Mouse (Mus musculus): ENCODE measurements at regions not wholly inside any gene's neighbourhood (a gene's known extent, or its start where the extent isn't known, plus 50 kb on each side); places are given as distances from the start of the nearest gene placed in this dataset.

DNA sequence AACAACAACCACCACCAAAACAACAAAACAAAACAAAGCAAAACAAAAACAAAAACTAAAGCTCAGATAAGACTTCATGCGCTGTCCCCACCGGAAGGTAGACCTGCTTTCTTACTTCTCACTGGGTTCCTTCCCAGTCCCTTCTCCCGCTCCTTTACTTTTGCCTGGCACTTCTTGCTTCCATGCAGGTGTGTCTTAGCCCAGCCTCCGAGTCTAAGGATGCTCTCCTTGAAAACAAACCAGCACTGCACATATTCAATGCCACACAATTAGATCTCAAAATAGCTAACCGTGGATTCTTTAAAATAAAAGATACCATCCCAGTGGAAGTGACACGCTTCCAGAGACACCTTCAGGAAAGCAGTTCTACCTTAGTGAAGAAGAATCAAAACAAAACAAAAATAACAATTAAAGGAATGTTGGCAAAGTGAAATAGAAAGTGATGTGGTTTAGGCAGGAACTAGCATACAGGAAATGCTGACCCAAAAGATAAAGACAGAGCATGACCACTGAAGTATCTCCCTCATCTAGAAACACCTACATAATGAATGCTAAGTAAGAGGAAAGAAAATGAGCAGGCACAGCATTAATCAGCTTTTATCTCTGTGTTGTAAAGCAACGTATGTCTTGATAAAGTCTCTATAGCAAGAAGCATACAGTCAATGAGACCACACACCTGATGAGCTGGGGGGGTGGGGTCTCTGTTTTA is 358.5 kb upstream of the Id2 start:
- H3K9me3 ChIP-seq = no peaks in the 10 kb centered on the region
- no peak for ATAC-seq (ENCODE audit: low read depth)
- H3K4me1 ChIP-seq (replicated peaks) = 0 out of 2 replicates have a peak, but pooled peaks cover 6% of the 10 kb centered on the region
- H3K27ac ChIP-seq (replicated peaks) = no peak overlapping the region
- no peak overlapping the region for H3K4me3 ChIP-seq
- no peak overlapping the region for H3K9ac ChIP-seq
- H3K36me3 ChIP-seq = no peaks in the 10 kb centered on the region
- no peak overlapping the region for H3K4me2 ChIP-seq
- WGBS = 94% methylated on average over 7 of the region's 7 CpGs
- no peaks in the 10 kb centered on the region for H3K27me3 ChIP-seq

DNA sequence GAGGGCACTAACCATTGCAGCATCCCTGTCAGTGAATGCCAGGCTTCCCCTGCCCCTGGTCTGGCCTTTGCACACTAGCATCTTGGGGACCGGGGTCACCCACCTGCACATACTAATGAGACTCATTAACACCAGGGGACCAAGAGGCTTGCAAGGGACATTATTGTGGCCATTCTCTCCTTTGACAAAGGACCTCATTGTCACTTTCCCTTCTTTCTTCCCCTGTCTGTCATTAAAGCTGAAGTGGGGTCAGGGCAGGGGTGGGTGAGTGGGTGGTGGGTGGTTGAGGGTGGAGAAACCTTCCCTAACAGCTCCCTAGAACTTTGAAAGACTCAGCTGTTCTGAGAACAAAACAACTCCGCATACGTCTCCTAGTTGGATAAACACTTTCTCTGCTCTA is 356.4 kb upstream of the Id2 start:
- no peak overlapping the region for H3K27ac ChIP-seq (replicated peaks)
- 0 out of 2 replicates have a peak, but pooled peaks cover 6% of the 10 kb centered on the region for H3K4me1 ChIP-seq (replicated peaks)
- H3K27me3 ChIP-seq = no peaks in the 10 kb centered on the region
- 11% methylated on average over 3 of the region's 3 CpGs for WGBS
- H3K9me3 ChIP-seq = no peaks in the 10 kb centered on the region
- ATAC-seq (ENCODE audit: low read depth) = no peak
- no peak overlapping the region for H3K4me3 ChIP-seq
- no peak overlapping the region for H3K9ac ChIP-seq
- no peak overlapping the region for H3K4me2 ChIP-seq
- H3K36me3 ChIP-seq = no peaks in the 10 kb centered on the region

DNA sequence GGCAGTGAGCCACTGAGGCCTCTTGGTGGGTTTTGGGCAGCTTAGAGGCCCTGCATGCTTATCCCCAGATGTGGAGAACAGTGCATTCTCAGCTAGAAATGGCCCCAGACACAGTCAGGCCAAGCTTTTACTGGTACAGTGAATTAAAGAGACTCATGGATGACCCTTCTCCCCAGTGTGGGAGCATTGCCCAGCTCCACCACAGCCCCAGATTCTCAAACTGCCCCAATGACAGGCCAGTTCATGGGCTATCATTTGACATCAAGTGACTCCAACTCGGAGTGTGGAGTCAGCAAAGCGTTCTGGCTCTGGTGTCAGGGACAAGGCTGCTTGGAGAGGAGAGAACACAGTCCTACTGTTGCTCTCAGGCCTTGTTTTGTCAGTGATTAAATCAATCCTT is 354.2 kb upstream of the Id2 start:
- ATAC-seq (ENCODE audit: low read depth) = no peak
- WGBS = 82% methylated on average over 2 of the region's 2 CpGs
- H3K9me3 ChIP-seq = no peaks in the 10 kb centered on the region

DNA sequence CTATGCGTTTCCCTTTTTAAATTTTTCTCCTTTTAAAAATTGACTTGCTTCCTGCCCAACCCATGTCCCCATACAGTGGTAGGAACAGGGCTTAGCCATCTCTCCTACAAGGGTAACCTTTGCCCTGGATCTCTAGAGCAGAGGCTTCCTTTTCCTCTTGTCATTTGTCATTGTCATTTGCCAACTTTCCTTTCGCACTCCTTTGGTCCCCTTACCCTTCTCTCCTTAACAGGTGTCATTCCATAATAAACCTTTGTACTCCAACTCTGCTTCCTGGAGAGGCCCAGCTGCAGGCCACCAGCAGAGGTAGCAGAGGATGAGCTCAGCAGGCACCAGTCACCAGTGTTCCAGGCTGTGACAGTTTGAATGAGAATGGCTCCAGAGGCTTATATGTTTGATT is 347.4 kb upstream of the Id2 start:
- H3K9ac ChIP-seq = no peak overlapping the region
- ATAC-seq (ENCODE audit: low read depth) = no peak
- no peak overlapping the region for H3K4me2 ChIP-seq
- no peaks in the 10 kb centered on the region for H3K9me3 ChIP-seq
- H3K36me3 ChIP-seq = no peaks in the 10 kb centered on the region
- 68% methylated on average over 2 of the region's 2 CpGs for WGBS
- H3K27me3 ChIP-seq = no peaks in the 10 kb centered on the region
- no peaks in the 10 kb centered on the region for H3K4me1 ChIP-seq (replicated peaks)
- no peak overlapping the region for H3K4me3 ChIP-seq
- no peak overlapping the region for H3K27ac ChIP-seq (replicated peaks)

More for the DNA sequence above, 354.2 kb upstream of the Id2 start:
- no peak overlapping the region for H3K27ac ChIP-seq (replicated peaks)
- H3K9ac ChIP-seq = no peak overlapping the region
- H3K4me2 ChIP-seq = no peak overlapping the region
- no peaks in the 10 kb centered on the region for H3K27me3 ChIP-seq
- 0 out of 2 replicates have a peak, but pooled peaks cover 6% of the 10 kb centered on the region for H3K4me1 ChIP-seq (replicated peaks)
- H3K4me3 ChIP-seq = no peak overlapping the region
- no peaks in the 10 kb centered on the region for H3K36me3 ChIP-seq

DNA sequence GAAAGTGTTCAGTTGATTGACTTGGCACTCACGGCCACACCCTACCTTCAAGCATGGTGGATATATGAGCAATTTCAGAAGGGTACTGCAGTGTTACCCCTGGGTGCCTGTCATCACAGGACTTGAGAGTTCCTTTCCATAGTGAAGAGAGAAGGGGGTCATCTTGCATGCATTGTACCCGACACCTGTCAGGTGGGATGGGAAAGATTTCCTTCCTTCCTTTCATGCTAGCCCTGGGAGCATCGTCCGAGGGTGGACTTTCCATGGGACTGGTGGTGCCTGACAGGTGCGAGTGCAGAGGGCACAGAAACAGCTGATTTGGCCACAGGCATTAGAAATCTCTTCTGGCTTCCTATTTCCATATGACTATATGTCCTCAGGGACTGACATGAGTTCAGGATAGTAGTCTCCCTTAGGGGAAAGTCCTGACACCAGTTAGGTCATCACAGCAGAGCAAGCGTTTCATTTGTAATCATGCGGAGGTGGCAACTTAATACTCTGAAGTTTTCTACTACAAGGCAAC is 342.1 kb upstream of the Id2 start:
- 93% methylated on average over 7 of the region's 7 CpGs for WGBS
- Histone ChIP-seq H3K9me3 (no peaks in the 10 kb centered on the region), H3K9ac (no peak overlapping the region), H3K4me1 (replicated peaks) (no peaks in the 10 kb centered on the region; the same call in 1 of the 2 replicates), H3K27me3 (no peaks in the 10 kb centered on the region), H3K27ac (replicated peaks) (no peak overlapping the region), H3K4me2 (no peak overlapping the region), H3K36me3 (no peaks in the 10 kb centered on the region), H3K4me3 (no peak overlapping the region)
- no peak for ATAC-seq (ENCODE audit: low read depth)

DNA sequence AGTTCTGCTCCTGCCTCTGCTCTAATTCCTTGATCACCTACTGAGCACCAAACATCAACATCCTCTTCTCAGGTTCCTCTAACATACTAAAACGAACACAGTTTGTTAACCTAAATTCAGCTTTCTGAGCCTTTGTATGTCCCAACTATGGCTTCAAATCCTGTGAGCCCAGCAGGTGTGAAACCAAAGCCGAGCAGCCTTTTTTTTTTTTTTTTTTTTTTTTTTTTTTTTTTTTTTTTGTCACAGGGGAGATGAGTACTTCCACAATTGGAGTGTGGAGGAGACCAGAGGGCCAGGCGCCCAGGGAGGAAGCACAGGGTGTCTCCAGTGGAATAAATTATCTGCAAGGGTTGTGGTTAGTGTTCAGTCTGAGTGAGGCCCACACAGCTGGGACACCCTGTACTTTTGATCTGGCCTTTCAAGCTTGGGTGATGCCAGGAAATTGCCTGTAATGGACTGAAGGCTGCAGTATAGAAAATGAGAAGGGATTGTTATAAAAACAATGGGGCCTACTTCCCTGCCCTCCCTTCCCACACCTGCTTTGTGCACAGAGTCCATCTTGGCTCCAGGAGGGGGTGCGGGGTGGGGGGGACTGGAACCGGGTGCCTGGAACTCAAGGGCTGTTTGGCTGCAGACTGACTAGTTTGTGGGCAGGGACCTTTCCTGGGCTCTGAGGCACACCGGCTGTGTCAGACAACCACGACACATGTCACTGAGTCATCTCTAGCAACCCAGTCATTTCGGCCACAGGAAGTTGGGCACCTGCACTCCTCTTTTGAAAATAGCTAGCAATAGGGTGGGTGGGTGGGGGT is 341.5 kb upstream of the Id2 start:
- Histone ChIP-seq H3K4me1 (replicated peaks) (no peaks in the 10 kb centered on the region; the same call in 1 of the 2 replicates), H3K9me3 (no peaks in the 10 kb centered on the region), H3K4me2 (no peak overlapping the region), H3K9ac (no peak overlapping the region), H3K27me3 (no peaks in the 10 kb centered on the region), H3K4me3 (no peak overlapping the region), H3K36me3 (no peaks in the 10 kb centered on the region), H3K27ac (replicated peaks) (no peak overlapping the region)
- ATAC-seq (ENCODE audit: low read depth) = no peak
- WGBS = 42% methylated on average over 8 of the region's 8 CpGs

DNA sequence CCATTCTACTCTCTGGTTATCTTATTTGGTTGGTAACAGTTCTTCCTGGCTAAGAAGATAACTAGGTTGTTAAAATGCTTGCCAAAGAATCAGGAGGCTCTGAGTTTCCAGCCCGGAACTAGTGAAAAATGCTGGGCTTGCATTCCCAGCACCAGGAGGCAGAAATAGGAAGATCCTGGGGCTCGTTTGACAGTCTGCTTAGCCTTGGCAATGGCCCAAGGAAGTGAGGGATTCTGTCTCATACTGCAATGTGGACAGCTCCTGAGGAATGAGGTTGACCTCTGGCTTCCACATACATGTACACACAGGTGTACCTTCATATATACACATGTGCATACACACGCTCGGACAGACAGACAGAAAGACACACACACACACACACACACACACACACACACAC is 340.6 kb upstream of the Id2 start:
- H3K4me2 ChIP-seq = no peak overlapping the region
- no peak for ATAC-seq (ENCODE audit: low read depth)
- no peaks in the 10 kb centered on the region; the same call in 1 of the 2 replicates for H3K4me1 ChIP-seq (replicated peaks)
- no peaks in the 10 kb centered on the region for H3K27me3 ChIP-seq
- no peak overlapping the region for H3K9ac ChIP-seq
- no peaks in the 10 kb centered on the region for H3K9me3 ChIP-seq
- no peak overlapping the region for H3K27ac ChIP-seq (replicated peaks)
- no peak overlapping the region for H3K4me3 ChIP-seq
- 66% methylated on average over 4 of the region's 4 CpGs for WGBS
- H3K36me3 ChIP-seq = no peaks in the 10 kb centered on the region

DNA sequence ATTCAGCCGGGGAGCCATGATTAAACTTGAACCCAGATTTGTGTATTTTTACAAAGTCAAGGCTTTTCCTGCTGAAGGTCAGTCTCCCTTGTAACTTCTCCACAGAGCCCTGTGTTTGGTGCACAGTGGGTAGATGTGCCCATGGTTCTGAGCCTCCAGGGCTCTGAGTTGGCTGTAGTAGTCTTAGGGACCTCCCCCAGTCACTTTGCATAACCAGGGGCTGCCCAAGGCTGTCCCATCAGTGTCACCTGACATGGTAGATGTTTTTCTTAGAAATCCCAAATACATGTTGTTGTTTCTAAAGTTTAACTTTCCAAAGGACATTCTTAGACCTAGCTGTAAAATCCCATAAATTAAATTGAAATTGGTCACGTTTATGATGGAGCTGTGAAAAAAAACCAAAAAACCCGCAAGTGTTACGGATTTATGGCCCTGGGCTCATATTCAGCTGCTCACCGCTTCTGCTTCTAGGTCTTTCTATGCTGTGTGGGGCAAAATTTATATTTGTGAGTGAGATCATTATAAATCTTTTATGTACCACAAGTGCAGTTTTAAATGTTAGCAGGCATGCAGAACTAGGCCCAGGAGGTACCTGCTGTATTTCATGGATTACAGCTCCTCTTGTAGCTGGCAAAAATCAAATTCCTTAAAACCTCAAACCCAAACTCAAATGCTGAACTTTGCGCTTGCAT is 339.4 kb upstream of the Id2 start:
- Histone ChIP-seq H3K27me3 (no peaks in the 10 kb centered on the region), H3K27ac (replicated peaks) (no peak overlapping the region), H3K4me3 (no peak overlapping the region), H3K4me2 (no peak overlapping the region), H3K4me1 (replicated peaks) (no peaks in the 10 kb centered on the region; the same call in 1 of the 2 replicates), H3K9ac (no peak overlapping the region), H3K9me3 (no peaks in the 10 kb centered on the region), H3K36me3 (no peaks in the 10 kb centered on the region)
- no peak for ATAC-seq (ENCODE audit: low read depth)
- 73% methylated on average over 6 of the region's 6 CpGs for WGBS

DNA sequence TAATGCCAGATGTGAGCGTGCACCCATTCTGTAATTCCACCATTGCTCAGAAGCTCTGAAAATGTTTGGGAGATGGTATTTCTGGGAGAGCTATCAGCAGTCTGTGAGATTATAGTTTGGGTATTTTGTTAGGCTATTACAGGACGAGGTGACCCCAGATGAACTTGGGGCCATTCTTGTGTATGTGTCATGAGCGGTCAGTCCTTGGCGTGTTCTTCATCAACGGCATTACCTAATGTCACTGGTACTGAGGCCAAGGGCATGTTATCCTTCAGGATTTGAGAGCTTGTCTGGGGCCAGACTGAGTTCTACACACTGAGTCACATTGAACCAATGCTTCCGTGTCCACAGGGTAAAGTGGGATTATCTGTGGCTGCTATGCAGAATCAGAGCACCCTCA is 335.9 kb upstream of the Id2 start:
- Histone ChIP-seq H3K4me3 (no peak overlapping the region), H3K9ac (no peak overlapping the region), H3K27ac (replicated peaks) (no peak overlapping the region), H3K27me3 (no peaks in the 10 kb centered on the region), H3K9me3 (no peaks in the 10 kb centered on the region), H3K4me1 (replicated peaks) (no peaks in the 10 kb centered on the region; the same call in 1 of the 2 replicates), H3K4me2 (no peak overlapping the region), H3K36me3 (no peaks in the 10 kb centered on the region)
- no peak for ATAC-seq (ENCODE audit: low read depth)
- 94% methylated on average over 6 of the region's 6 CpGs for WGBS

DNA sequence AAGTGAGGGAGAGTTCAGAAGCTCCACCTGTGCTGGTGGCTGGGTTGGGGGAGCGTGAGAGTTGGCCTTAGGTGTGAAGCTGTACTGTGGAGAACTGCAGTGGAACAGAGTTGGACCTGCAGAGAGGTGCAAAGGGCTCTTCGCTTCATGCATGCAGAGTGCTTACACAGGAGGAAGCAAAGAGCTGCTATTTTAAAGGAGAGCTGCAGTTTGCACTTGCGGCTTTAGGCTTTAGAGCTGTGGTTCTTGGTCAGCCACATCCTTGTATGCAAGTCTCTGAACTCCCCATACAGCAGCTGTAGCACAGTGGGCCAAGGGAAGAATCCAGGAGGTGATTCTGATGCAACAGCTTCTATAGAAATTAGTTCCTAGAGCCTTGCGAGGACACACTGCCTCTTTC is 334.0 kb upstream of the Id2 start:
- Histone ChIP-seq H3K36me3 (no peaks in the 10 kb centered on the region), H3K27me3 (no peaks in the 10 kb centered on the region), H3K4me2 (no peak overlapping the region), H3K9ac (no peak overlapping the region), H3K9me3 (no peaks in the 10 kb centered on the region), H3K27ac (replicated peaks) (no peak overlapping the region), H3K4me3 (no peak overlapping the region), H3K4me1 (replicated peaks) (no peaks in the 10 kb centered on the region)
- 94% methylated on average over 4 of the region's 4 CpGs for WGBS
- no peak for ATAC-seq (ENCODE audit: low read depth)

DNA sequence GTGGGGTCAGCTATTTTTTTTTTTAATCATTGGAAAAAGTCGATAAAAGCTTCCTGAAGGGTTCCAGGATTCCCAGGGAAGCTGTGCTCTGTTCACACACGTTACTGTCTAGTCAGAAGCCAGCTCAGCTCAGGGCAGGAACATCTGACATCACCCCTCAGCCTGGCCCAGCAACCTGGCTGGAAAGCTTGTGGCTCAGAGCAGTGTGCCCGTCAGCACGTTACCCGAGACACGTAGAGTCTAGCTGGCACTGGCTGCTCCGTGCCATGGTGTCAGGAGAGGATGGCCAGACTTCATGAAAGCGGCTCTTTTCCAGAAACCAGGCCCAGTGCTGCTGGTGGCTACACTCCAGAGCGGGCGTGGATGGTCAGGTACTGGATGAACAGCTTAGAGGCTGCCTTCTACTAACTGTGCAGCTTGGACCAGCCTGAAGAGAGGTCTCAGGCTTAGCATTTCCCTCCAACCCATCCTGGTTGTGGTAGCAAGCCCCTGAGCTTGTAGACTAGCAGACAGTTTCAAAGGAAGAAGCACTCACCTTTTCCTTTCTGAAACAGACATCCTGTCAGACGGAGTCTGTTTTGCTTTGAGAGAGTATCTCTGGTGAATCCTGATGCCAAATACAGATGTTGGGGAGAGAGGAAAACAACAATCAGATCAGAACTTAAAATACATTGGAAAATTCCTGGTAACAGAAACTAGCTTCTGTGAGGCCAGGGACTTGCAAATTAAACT is 331.1 kb upstream of the Id2 start:
- Histone ChIP-seq H3K4me2 (no peak overlapping the region), H3K27me3 (no peaks in the 10 kb centered on the region)
- WGBS = 88% methylated on average over 11 of the region's 11 CpGs

More for the DNA sequence above, 331.1 kb upstream of the Id2 start:
- no peak for ATAC-seq (ENCODE audit: low read depth)
- H3K9ac ChIP-seq = no peak overlapping the region
- no peak overlapping the region for H3K4me3 ChIP-seq
- H3K36me3 ChIP-seq = no peaks in the 10 kb centered on the region
- H3K9me3 ChIP-seq = no peaks in the 10 kb centered on the region
- no peaks in the 10 kb centered on the region for H3K4me1 ChIP-seq (replicated peaks)
- no peak overlapping the region for H3K27ac ChIP-seq (replicated peaks)
